Mouse (Mus musculus) CH12.LX (cell line): ENCODE measurements around the gene Naa38. TPM values are rescaled to one million over a fixed set of nuclear protein-coding genes. Genes with fewer than 3 reads are reported as not detected.

ENCODE experiments used
- DNase-seq: peaks from one replicate; pipeline ENCODE4 v3.0.0-alpha.2; 2013; ENCODE audit errors: extremely low read depth
- H3K27ac ChIP-seq: 2 replicates; pipeline ENCODE4 v1.5.1; 2012; ENCODE audit warnings: low read depth, mild to moderate bottlenecking, control low read depth, moderate library complexity; ENCODE audit not compliant: insufficient read depth
- H3K27me3 ChIP-seq: replicated peaks from 2 replicates; pipeline ENCODE3; 2012; ENCODE audit warnings: inconsistent platforms
- H3K36me3 ChIP-seq, 2 experiments: replicated peaks in 1 of 2; 2 replicates each; pipeline versions ENCODE3 to v1.6.1; 2012; ENCODE audit warnings: inconsistent platforms in 1 of 2, low read length in 1 of 2, mild to moderate bottlenecking in 1 of 2, mixed read lengths in 1 of 2, moderate library complexity in 1 of 2; ENCODE audit not compliant: control insufficient read depth in 1 of 2, insufficient read depth in 1 of 2
- H3K4me1 ChIP-seq, 2 experiments: 2 replicates each; pipeline ENCODE4 v1.6.1; 2012; ENCODE audit warnings: inconsistent platforms in 1 of 2, moderate library complexity in 1 of 2; ENCODE audit not compliant: insufficient read depth in 2 of 2, control insufficient read depth in 1 of 2
- H3K4me2 ChIP-seq: 2 replicates; pipeline ENCODE4 v1.6.1; 2012; ENCODE audit warnings: low read depth, mild to moderate bottlenecking, control low read depth; ENCODE audit not compliant: poor library complexity, insufficient read depth, severe bottlenecking
- H3K4me3 ChIP-seq, 3 experiments: fragments of 150-350 bp in 1 of 3; sonication (generic) in 1 of 3; replicated peaks in 1 of 3; 2 replicates each; pipeline versions ENCODE3 to v1.5.1; 2011 to 2012; ENCODE audit warnings: low read depth in 2 of 3, low read length in 2 of 3, mild to moderate bottlenecking in 2 of 3, moderate library complexity in 2 of 3, control low read depth in 1 of 3, improper control_type of control experiment in 1 of 3, inconsistent platforms in 1 of 3, mixed read lengths in 1 of 3; ENCODE audit not compliant: poor library complexity in 1 of 3
- H3K79me2 ChIP-seq: replicated peaks from 2 replicates; pipeline ENCODE4 v1.6.1; 2012; ENCODE audit warnings: mild to moderate bottlenecking, moderate library complexity; ENCODE audit not compliant: control insufficient read depth, poor library complexity, insufficient read depth, severe bottlenecking; ENCODE audit errors: extremely low read depth
- H3K9ac ChIP-seq: 2 replicates; pipeline ENCODE4 v1.6.1; 2012; ENCODE audit warnings: low read depth, mild to moderate bottlenecking, control low read depth, moderate library complexity; ENCODE audit not compliant: insufficient read depth
- H3K9me3 ChIP-seq: replicated peaks from 2 replicates; pipeline ENCODE3; 2012; ENCODE audit warnings: low read length, inconsistent platforms, mixed read lengths
- CHD1 ChIP-seq: IDR thresholded peaks from 2 replicates; pipeline ENCODE4 v1.6.1; 2012; ENCODE audit warnings: low read depth, low read length, improper control_type of control experiment, inconsistent platforms
- CTCF ChIP-seq, 2 experiments: IDR thresholded peaks in 1 of 2; conservative IDR thresholded peaks in 1 of 2; 2 replicates each; pipeline ENCODE4 v1.5.1; 2011 to 2012; ENCODE audit warnings: low read depth in 2 of 2, low read length in 2 of 2, improper control_type of control experiment in 1 of 2, inconsistent platforms in 1 of 2, mild to moderate bottlenecking in 1 of 2, moderate library complexity in 1 of 2
- ELF1 ChIP-seq: IDR thresholded peaks from 2 replicates; pipeline ENCODE4 v1.6.1; 2014; ENCODE audit warnings: low read depth, mild to moderate bottlenecking, inconsistent platforms, low read length, improper control_type of control experiment
- GABPA ChIP-seq: IDR thresholded peaks from 2 replicates; pipeline ENCODE4 v1.6.1; 2012; ENCODE audit warnings: low read depth, low read length, improper control_type of control experiment, inconsistent platforms; ENCODE audit not compliant: insufficient replicate concordance
- KAT2A ChIP-seq: IDR thresholded peaks from 2 replicates; pipeline ENCODE4 v1.6.1; 2012; ENCODE audit warnings: low read length, improper control_type of control experiment, inconsistent platforms; ENCODE audit not compliant: insufficient replicate concordance
- MAZ ChIP-seq: IDR thresholded peaks from 2 replicates; pipeline ENCODE4 v1.6.1; 2012; ENCODE audit warnings: low read depth, mild to moderate bottlenecking, inconsistent platforms, low read length, improper control_type of control experiment, moderate library complexity
- MEF2A ChIP-seq: IDR thresholded peaks from 2 replicates; pipeline ENCODE4 v1.6.1; 2014; ENCODE audit warnings: low read depth, mild to moderate bottlenecking, inconsistent platforms, low read length, improper control_type of control experiment, borderline replicate concordance
- MYC ChIP-seq: IDR thresholded peaks from 2 replicates; pipeline ENCODE4 v1.6.1; 2011; ENCODE audit warnings: low read depth, mild to moderate bottlenecking, improper control_type of control experiment, low read length
- NELFE ChIP-seq: IDR thresholded peaks from 2 replicates; pipeline ENCODE4 v1.6.1; 2011; ENCODE audit warnings: low read depth, low read length, improper control_type of control experiment
- PAX5 ChIP-seq: IDR thresholded peaks from 2 replicates; pipeline ENCODE4 v1.6.1; 2012; ENCODE audit warnings: low read length, inconsistent platforms, mixed read lengths
- RCOR1 ChIP-seq: conservative IDR thresholded peaks from 2 replicates; pipeline ENCODE4 v1.6.1; 2012; ENCODE audit warnings: low read depth, mild to moderate bottlenecking, inconsistent platforms, low read length, improper control_type of control experiment
- SIN3A ChIP-seq: IDR thresholded peaks from 2 replicates; pipeline ENCODE4 v1.6.1; 2012; ENCODE audit warnings: low read length, improper control_type of control experiment, inconsistent platforms
- SMC3 ChIP-seq: IDR thresholded peaks from 2 replicates; pipeline ENCODE4 v1.6.1; 2011; ENCODE audit warnings: low read depth, low read length, improper control_type of control experiment
- USF1 ChIP-seq: IDR thresholded peaks from 2 replicates; pipeline ENCODE4 v1.6.1; 2014; ENCODE audit warnings: low read depth, mild to moderate bottlenecking, inconsistent platforms, low read length, improper control_type of control experiment
- ZKSCAN1 ChIP-seq: IDR thresholded peaks from 2 replicates; pipeline ENCODE4 v1.6.1; 2012; ENCODE audit warnings: low read depth, inconsistent platforms, low read length, improper control_type of control experiment, borderline replicate concordance
- dilution Hi-C: fragments of 300-500 bp; cut with MboI; formaldehyde crosslinking; loops from 2 replicates; pipeline ENCODE4 v1.14.3; 2020; ENCODE audit warnings: low sequenced_read_pairs; ENCODE audit not compliant: extremely low pct_unique_long_range_greater_than_20kb, extremely low pct_ligation_motif_present
- in situ Hi-C: fragments of 300-500 bp; cut with MboI; formaldehyde crosslinking; loops from 3 replicates; pipeline ENCODE4 v1.14.3; 2019; ENCODE audit warnings: low sequenced_read_pairs, low pct_ligation_motif_present, low pct_unique_long_range_greater_than_20kb, mixed read lengths
- polyA plus RNA-seq: library from polyadenylated mRNA; unstranded; fragments of >175 nt; gene quantifications from 2 replicates; pipeline ENCODE4 v1.2.1, GENCODE M21; 2012; ENCODE audit warnings: low read depth; ENCODE audit not compliant: insufficient read length
- total RNA-seq, 2 experiments: library from RNA; depleted of rRNA; stranded (reverse); fragments of 300-350 nt in 1 of 2; fragments of >200 nt in 1 of 2; gene quantifications; 2 replicates each; pipeline ENCODE4 v1.2.3; 2012 to 2014

The Naa38 gene
- total and polyA plus RNA-seq, 3 experiments: 153 to 201 (median 193) TPM

- dilution Hi-C loops (no loop called here), in situ Hi-C loops (no loop called here)
- Histone ChIP-seq H3K27ac (no peak overlapping the region), H3K4me3 (no peak overlapping the region), H3K9ac (no peak overlapping the region), H3K79me2 (no peaks in the 10 kb centered on the region), H3K4me1 (peaks cover 6 to 18% of the 10 kb centered on the region in 2 experiments), H3K36me3 (no peaks in the 10 kb centered on the region), H3K27me3 (peaks cover 47% of the 10 kb centered on the region), H3K9me3 (no peaks in the 10 kb centered on the region), H3K4me2 (no peak overlapping the region)
- TF ChIP-seq CTCF (conservative IDR thresholded peaks at IDR 0.05 in 1 of 2, IDR thresholded peaks at IDR 0.05 in 1 of 2; ENCODE audit: low read depth in 2 of 2, low read length in 2 of 2) (no peak), MAZ (0 out of 2 replicates have a peak, but pooled peaks have one; percentile 32)
- peak; percentile 66 for DNase-seq
Measured at GRCm38 (mm10) chr11:69428751-69429150, 33.5 kb downstream of the Naa38 start.

- no peak for TF ChIP-seq CHD1
- TF ChIP-seq KAT2A: no peak
- TF ChIP-seq USF1: no peak
- TF ChIP-seq MAZ: no peak
- no peak for TF ChIP-seq SIN3A
- TF ChIP-seq ELF1: no peak
- no peak for TF ChIP-seq MYC
- no peak for TF ChIP-seq PAX5
- TF ChIP-seq RCOR1: no peak
- TF ChIP-seq SMC3: no peak
- no peak for TF ChIP-seq ZKSCAN1
- TF ChIP-seq GABPA: no peak
- no peak for TF ChIP-seq MEF2A
- dilution Hi-C loops: no loop called here
- no peaks in the 10 kb centered on the region for H3K79me2 ChIP-seq
- DNase-seq: no peak
- no peaks in the 10 kb centered on the region for H3K36me3 ChIP-seq
- in situ Hi-C loops: no loop called here
- H3K9me3 ChIP-seq: no peaks in the 10 kb centered on the region
- H3K27me3 ChIP-seq: peaks cover 45% of the 10 kb centered on the region
- no peak overlapping the region for H3K27ac ChIP-seq
- H3K9ac ChIP-seq: no peak overlapping the region
- peaks cover 6 to 18% of the 10 kb centered on the region in 2 experiments for H3K4me1 ChIP-seq
- H3K4me3 ChIP-seq: no peak overlapping the region
- no peak overlapping the region for H3K4me2 ChIP-seq
Measured at GRCm38 (mm10) chr11:69429313-69429712, 34.0 kb downstream of the Naa38 start.

- no peak for DNase-seq
- TF ChIP-seq PAX5 (no peak), NELFE (no peak)
- TF ChIP-seq, all 38 proteins: peak for 0
- Histone ChIP-seq H3K9ac (no peak overlapping the region), H3K27ac (no peak overlapping the region), H3K36me3 (no peaks in the 10 kb centered on the region), H3K79me2 (no peaks in the 10 kb centered on the region), H3K4me2 (no peak overlapping the region), H3K9me3 (no peaks in the 10 kb centered on the region), H3K4me1 (peaks cover 6 to 18% of the 10 kb centered on the region in 2 experiments), H3K4me3 (no peak overlapping the region), H3K27me3 (peaks cover 47% of the 10 kb centered on the region)
- in situ Hi-C loops: loop anchor here (5.0 kb wide), 1 partner anchor 33 kb away; the partner anchor contains the start of genes Cyb5d1, Naa38 and Tmem88
- dilution Hi-C loops: no loop called here
Measured at GRCm38 (mm10) chr11:69430631-69431030, 35.3 kb downstream of the Naa38 start.
